Mouse (Mus musculus) activated CD4-positive, CD25-positive, alpha-beta regulatory T cell (primary cell): Measurements from ENCODE around the gene Socs2. TPM values are rescaled to one million over a fixed set of nuclear protein-coding genes. Genes with fewer than 3 reads are reported as not detected.

Experiments used
- polyA plus RNA-seq, 2 experiments: library from polyadenylated mRNA; unstranded; fragments of 100-300 nt; shearing (Covaris generic); gene quantifications; one replicate each; pipeline ENCODE4 v1.2.1; 2017

Gene Socs2
- polyA plus RNA-seq, result 100 to 1,000 TPM in 1 of 2 experiments, 10 to 100 TPM in 1; 97.2 to 228 TPM

GRCm38 (mm10) chr10:95416685-95417495 is at the start of gene Socs2:
Socs2 (minus strand) TSS chr10:95417180.

Other genes starting within 250 kb of the Socs2 start
- 10 to 100 TPM; 23.7 to 29.3 TPM for gene Cradd, start 93.0 kb downstream of the Socs2 start, polyA plus RNA-seq
- 100 to 1,000 TPM; 130 to 144 TPM for gene Mrpl42, start 84.8 kb upstream of the Socs2 start, polyA plus RNA-seq
- 100 to 1,000 TPM; 325 to 358 TPM for gene Ube2n, start 98.0 kb upstream of the Socs2 start, polyA plus RNA-seq
- gene Nudt4, start 147.0 kb upstream of the Socs2 start, polyA plus RNA-seq, result 10 to 100 TPM; 41.3 to 49.8 TPM